Mouse (Mus musculus): Measurements from ENCODE around the gene Shroom1. TPM values are rescaled to one million over a fixed set of nuclear protein-coding genes. Genes with fewer than 3 reads are reported as not detected.

Gene Shroom1
- polyA plus RNA-seq (2015; fragmentation: Nextera tagmentation; extraction: Ambion mirVana) = 3.2 and 3.6 TPM in 2 replicates

GRCm38 (mm10) chr11:53456474-53457371, at the start of gene Shroom1, which contains the start of gene Gm10447:
Gene Shroom1 (plus strand): TSS chr11:53457205.
Gene Gm10447 (minus strand): TSS chr11:53457110.

GRCm38 (mm10) chr11:53423036-53423435, 34.0 kb upstream of the Shroom1 start, which contains the start of gene Leap2:
Gene Leap2 (minus strand): TSS chr11:53423170.

GRCm38 (mm10) chr11:53430670-53431346, 26.2 kb upstream of the Shroom1 start, which contains the start of the genes Uqcrq and Gdf9:
Gene Uqcrq (minus strand): TSS chr11:53430831.
Gene Gdf9 (plus strand): TSS chr11:53431023.

GRCm38 (mm10) chr11:53469968-53470695, 13.1 kb downstream of the Shroom1 start, which contains the start of gene Gm9837:
Gene Gm9837 (minus strand): TSS chr11:53470479.

GRCm38 (mm10) chr11:53479783-53480301, 22.8 kb downstream of the Shroom1 start, which contains the start of the genes Gm9945 and Sowaha:
Gene Gm9945 (plus strand): TSS chr11:53480166.
Gene Sowaha (minus strand): TSS chr11:53480274.

Small RNA genes lying within 50 kb of the gene (microRNA-seq; reads per million reads assigned to microRNA genes)
- gene Mir6920 (ENCODE audit: borderline replicate concordance, insufficient number of aligned reads) = not detected

Other genes with a start within 250 kb of the Shroom1 start
- 38.3 and 72.3 TPM in 2 replicates for gene Hspa4, start 156.7 kb upstream of the Shroom1 start, polyA plus RNA-seq (2015; fragmentation: Nextera tagmentation; extraction: Ambion mirVana)
- 16.0 and 16.5 TPM in 2 replicates for gene Zcchc10, start 132.5 kb upstream of the Shroom1 start, polyA plus RNA-seq (2015; fragmentation: Nextera tagmentation; extraction: Ambion mirVana)
- gene Aff4, start 106.4 kb upstream of the Shroom1 start, polyA plus RNA-seq (2015; fragmentation: Nextera tagmentation; extraction: Ambion mirVana) = 27.4 and 49.1 TPM in 2 replicates
- gene Leap2, start 34.0 kb upstream of the Shroom1 start, polyA plus RNA-seq (2015; fragmentation: Nextera tagmentation; extraction: Ambion mirVana) = 5.2 and 5.8 TPM in 2 replicates
- 1,354 and 1,609 TPM in 2 replicates for gene Uqcrq, start 26.4 kb upstream of the Shroom1 start, polyA plus RNA-seq (2015; fragmentation: Nextera tagmentation; extraction: Ambion mirVana)
- 0.50 and 0.92 TPM in 2 replicates for gene Gdf9, start 26.2 kb upstream of the Shroom1 start, polyA plus RNA-seq (2015; fragmentation: Nextera tagmentation; extraction: Ambion mirVana)
- gene Gm10447, start 95 bp upstream of the Shroom1 start, polyA plus RNA-seq (2015; fragmentation: Nextera tagmentation; extraction: Ambion mirVana) = 0.38 and 0.47 TPM in 2 replicates
- not detected in 2 replicates for gene Gm9837, start 13.3 kb downstream of the Shroom1 start, polyA plus RNA-seq (2015; fragmentation: Nextera tagmentation; extraction: Ambion mirVana)
- not detected in 2 replicates for gene Gm9945, start 23.0 kb downstream of the Shroom1 start, polyA plus RNA-seq (2015; fragmentation: Nextera tagmentation; extraction: Ambion mirVana)
- 0.49 and 0.81 TPM in 2 replicates for gene Sowaha, start 23.1 kb downstream of the Shroom1 start, polyA plus RNA-seq (2015; fragmentation: Nextera tagmentation; extraction: Ambion mirVana)
- 19.4 and 20.2 TPM in 2 replicates for gene Sept8, start 62.1 kb downstream of the Shroom1 start, polyA plus RNA-seq (2015; fragmentation: Nextera tagmentation; extraction: Ambion mirVana)
- 61.3 and 63.0 TPM in 2 replicates for gene Kif3a, start 110.2 kb downstream of the Shroom1 start, polyA plus RNA-seq (2015; fragmentation: Nextera tagmentation; extraction: Ambion mirVana)
- 0.70 and 1.3 TPM in 2 replicates for gene Il4, start 161.5 kb downstream of the Shroom1 start, polyA plus RNA-seq (2015; fragmentation: Nextera tagmentation; extraction: Ambion mirVana)
- gene Il13, start 177.5 kb downstream of the Shroom1 start, polyA plus RNA-seq (2015; fragmentation: Nextera tagmentation; extraction: Ambion mirVana) = not detected in 2 replicates

All from adrenal gland, postnatal 0 days (tissue).